10 mouse cellular contexts compared by ENCODE assay signal in genomic region chr5:124026568-124026967, GRCm38 (mm10). TPM values are rescaled to one million over a fixed set of nuclear protein-coding genes. Genes with fewer than 3 reads are reported as not detected.
DNase-seq lines count a peak whose midpoint lies in the region; ATAC-seq and TF ChIP-seq lines count a peak whose summit lies in the region.
"Had no signal": no experiment of that assay in that cellular context is flagged by ENCODE, and none has a peak within 500 bp of the region (broad histone marks: within the 10 kb centered on the region; RNA-seq: fewer than 3 reads in every experiment).

No protein-coding gene starts in this region.

- no peak for TF ChIP-seq CTCF in liver, adult 2 months (IDR thresholded peaks at IDR 0.05; ENCODE audit: low read depth, low read length)
- peak; percentile 27; the same call in 1 of the 2 replicates for TF ChIP-seq CTCF in hindbrain, postnatal 0 days (IDR thresholded peaks at IDR 0.05; ENCODE audit: low read depth)

- H3K36me3 ChIP-seq in liver, adult 2 months (ENCODE audit: control insufficient read depth, insufficient read depth, low read length), result no peaks in the 10 kb centered on the region
- H3K36me3 ChIP-seq in hindbrain, postnatal 0 days (ENCODE audit: insufficient read depth, low read length), result no peaks in the 10 kb centered on the region

- H3K79me2 ChIP-seq in liver, adult 2 months (ENCODE audit: control insufficient read depth, insufficient read depth, low read length), result peaks cover 41% of the 10 kb centered on the region; the same call in 1 of the 2 replicates

- H3K4me2 ChIP-seq in hindbrain, postnatal 0 days (ENCODE audit: low read depth, low read length), result peak overlapping the region; percentile 34
- H3K4me2 ChIP-seq: limb, embryonic 13.5 days had no signal

- no peaks in the 10 kb centered on the region for H3K9me3 ChIP-seq in hindbrain, postnatal 0 days (ENCODE audit: low read length)
- H3K9me3 ChIP-seq: limb, embryonic 13.5 days had no signal

- H3K27ac ChIP-seq in liver, adult 2 months (replicated peaks; ENCODE audit: insufficient read depth, low read depth, low read length), result peak overlapping the region; percentile 74
- H3K27ac ChIP-seq in hindbrain, postnatal 0 days, result peak overlapping the region; percentile 70

- no peaks in the 10 kb centered on the region for H3K27me3 ChIP-seq in liver, adult 2 months (ENCODE audit: control insufficient read depth, insufficient read depth, low read length)
- H3K27me3 ChIP-seq in hindbrain, postnatal 0 days (ENCODE audit: insufficient read depth, low read length), result no peaks in the 10 kb centered on the region
- H3K27me3 ChIP-seq: limb, embryonic 13.5 days had no signal

- peak; percentile 34 for DNase-seq in cerebellum, adult 9-10 months
- no peak for DNase-seq in cerebellum, postnatal 14 days
- no peak for DNase-seq in liver, adult 2 months (ENCODE audit: extremely low read depth, low read depth, low spot score)
- DNase-seq in liver, result no peak
- DNase-seq in hindbrain, postnatal 0 days (ENCODE audit: low spot score), result no peak
- DNase-seq in retina, embryonic 14.5 days (ENCODE audit: low spot score), result peak; percentile 55
- DNase-seq in frontal cortex, postnatal 36 days (ENCODE audit: low spot score in 2 of 2), result no peak
- DNase-seq in right cerebral cortex, postnatal 25 days, result no peak
- DNase-seq: cerebellum, adult 11 months had no signal

- 37% methylated on average over 5 of the region's 5 CpGs for WGBS in liver, adult 2 months
- WGBS in hindbrain, postnatal 0 days, result 44% methylated on average over 5 of the region's 5 CpGs

- H3K4me3 ChIP-seq in liver, adult 2 months (ENCODE audit: insufficient read depth, low read depth, low read length), result no peak overlapping the region
- H3K4me3 ChIP-seq in hindbrain, postnatal 0 days (ENCODE audit: low read length), result no peak overlapping the region
- H3K4me3 ChIP-seq: limb, embryonic 13.5 days had no signal

- no peak for ATAC-seq in hindbrain, postnatal 0 days

- H3K9ac ChIP-seq in liver, adult 2 months (ENCODE audit: low read depth, low read length), result no peak overlapping the region
- H3K9ac ChIP-seq in hindbrain, postnatal 0 days (replicated peaks; ENCODE audit: low read length), result 0 out of 2 replicates have a peak overlapping the region, but pooled peaks have one; percentile 30
- H3K9ac ChIP-seq: limb, embryonic 13.5 days had no signal

- peaks cover 52% of the 10 kb centered on the region for H3K4me1 ChIP-seq in liver, adult 2 months (ENCODE audit: control insufficient read depth, insufficient read depth, low read length)
- H3K4me1 ChIP-seq in hindbrain, postnatal 0 days (ENCODE audit: insufficient read depth, low read length), result peaks cover 44% of the 10 kb centered on the region

- TF ChIP-seq POLR2A in liver, adult 2 months (IDR thresholded peaks at IDR 0.05; ENCODE audit: extremely low read depth, insufficient read depth, low read length), result no peak

RNA-seq across cellular contexts. Expression of gene Vps37b, which starts 5.5 kb away (rescaled TPM):
- 4.4 and 6.2 TPM in 2 replicates for total RNA-seq in liver, adult 2 months (2014; rRNA removed)
- 27.3 and 31.4 TPM in 2 replicates for polyA plus RNA-seq in liver, adult 2 months (2012; rRNA removed)
- total RNA-seq in hindbrain, postnatal 0 days (2014; rRNA removed), result 104 and 110 TPM in 2 replicates
- 94.0 and 95.1 TPM in 2 replicates for polyA plus RNA-seq in hindbrain, postnatal 0 days (2015; fragmentation: Nextera tagmentation; extraction: Ambion mirVana)

RNA-seq across cellular contexts. Expression of gene Hip1r, which starts 53.1 kb away (rescaled TPM):
- total RNA-seq in liver, adult 2 months (2014; rRNA removed), result 9.1 and 9.7 TPM in 2 replicates
- polyA plus RNA-seq in liver, adult 2 months (2012; rRNA removed), result 9.2 and 11.5 TPM in 2 replicates
- 46.9 and 65.5 TPM in 2 replicates for total RNA-seq in hindbrain, postnatal 0 days (2014; rRNA removed)
- polyA plus RNA-seq in hindbrain, postnatal 0 days (2015; fragmentation: Nextera tagmentation; extraction: Ambion mirVana), result 32.6 and 33.9 TPM in 2 replicates

Comparison
In these comparisons a context has a peak if more than half of its experiments do, and no peak if none do; other contexts are left out.
1. DNase-seq: peak in cerebellum, adult 9-10 months (single experiment) and retina, embryonic 14.5 days (single experiment); none in cerebellum, postnatal 14 days (0 of 2), liver, adult 2 months (single experiment), liver (single experiment), hindbrain, postnatal 0 days (single experiment), frontal cortex, postnatal 36 days (0 of 2) and right cerebral cortex, postnatal 25 days (single experiment).
2. RNA of gene Vps37b, which starts 5.5 kb away (total RNA-seq): 104 to 110 TPM in hindbrain, postnatal 0 days; 4.4 to 6.2 TPM in liver, adult 2 months; every median in the first group is over 10 times any median in the second.